Mouse (Mus musculus): Measurements from ENCODE around the gene Fam172a. TPM values are rescaled to one million over a fixed set of nuclear protein-coding genes. Genes with fewer than 3 reads are reported as not detected.
A peak's percentile ranks its signal among the peaks of the same experiment; 100 is the strongest.

Fam172a gene
- polyA plus RNA-seq, 1 experiment from 2014 or later = 29.4 TPM

- H3K36me3 ChIP-seq (ENCODE audit: control insufficient read depth, insufficient read depth, low read length) = no peaks in the 10 kb centered on the region
- 28% methylated on average over 14 of the region's 14 CpGs for WGBS
- no peaks in the 10 kb centered on the region for H3K9me3 ChIP-seq (ENCODE audit: control insufficient read depth, low read length)
- no peak overlapping the region for H3K4me2 ChIP-seq (ENCODE audit: low read depth, low read length)
- no peak overlapping the region for H3K4me3 ChIP-seq (ENCODE audit: low read length)
- H3K9ac ChIP-seq (ENCODE audit: low read length) = no peak overlapping the region
- peaks cover 72% of the 10 kb centered on the region for H3K27me3 ChIP-seq (ENCODE audit: control insufficient read depth, insufficient read depth, low read depth, low read length)
- no peak overlapping the region for H3K27ac ChIP-seq (ENCODE audit: low read length)
- no peak for ATAC-seq (ENCODE audit: low read depth)
- H3K4me1 ChIP-seq (replicated peaks; ENCODE audit: control insufficient read depth, insufficient read depth, low read length) = peaks cover 2% of the 10 kb centered on the region; the same call in 1 of the 2 replicates
These were observed 483.1 kb downstream of the Fam172a start for GRCm38 (mm10) chr13:78184786-78185466.

GRCm38 (mm10) chr13:78186340-78186946 lies 484.6 kb downstream of the Fam172a start:
- Histone ChIP-seq H3K27ac (ENCODE audit: low read length) (no peak overlapping the region), H3K36me3 (ENCODE audit: control insufficient read depth, insufficient read depth, low read length) (no peaks in the 10 kb centered on the region), H3K27me3 (ENCODE audit: control insufficient read depth, insufficient read depth, low read depth, low read length) (peaks cover 65% of the 10 kb centered on the region), H3K9me3 (ENCODE audit: control insufficient read depth, low read length) (no peaks in the 10 kb centered on the region), H3K9ac (ENCODE audit: low read length) (no peak overlapping the region), H3K4me3 (ENCODE audit: low read length) (no peak overlapping the region), H3K4me2 (ENCODE audit: low read depth, low read length) (no peak overlapping the region), H3K4me1 (replicated peaks; ENCODE audit: control insufficient read depth, insufficient read depth, low read length) (no peaks in the 10 kb centered on the region)
- ATAC-seq (ENCODE audit: low read depth) = no peak
- WGBS = 44% methylated on average over 12 of the region's 12 CpGs

- ATAC-seq (ENCODE audit: low read depth) = no peak
- Histone ChIP-seq H3K4me1 (replicated peaks; ENCODE audit: control insufficient read depth, insufficient read depth, low read length) (no peaks in the 10 kb centered on the region), H3K36me3 (ENCODE audit: control insufficient read depth, insufficient read depth, low read length) (no peaks in the 10 kb centered on the region), H3K9ac (ENCODE audit: low read length) (no peak overlapping the region), H3K9me3 (ENCODE audit: control insufficient read depth, low read length) (no peaks in the 10 kb centered on the region), H3K27ac (ENCODE audit: low read length) (no peak overlapping the region), H3K27me3 (ENCODE audit: control insufficient read depth, insufficient read depth, low read depth, low read length) (peaks cover 58% of the 10 kb centered on the region), H3K4me3 (ENCODE audit: low read length) (no peak overlapping the region), H3K4me2 (ENCODE audit: low read depth, low read length) (no peak overlapping the region)
- WGBS = 58% methylated on average over 5 of the region's 5 CpGs
These were observed 486.0 kb downstream of the Fam172a start for GRCm38 (mm10) chr13:78187833-78188232.

GRCm38 (mm10) chr13:78189586-78189985 lies 487.8 kb downstream of the Fam172a start:
- no peak for ATAC-seq (ENCODE audit: low read depth)
- WGBS = 58% methylated on average over 10 of the region's 10 CpGs
- no peak overlapping the region for H3K27ac ChIP-seq (ENCODE audit: low read length)

GRCm38 (mm10) chr13:78193211-78193610 lies 491.4 kb downstream of the Fam172a start:
- Histone ChIP-seq H3K4me3 (ENCODE audit: low read length) (no peak overlapping the region), H3K36me3 (ENCODE audit: control insufficient read depth, insufficient read depth, low read length) (no peaks in the 10 kb centered on the region), H3K27me3 (ENCODE audit: control insufficient read depth, insufficient read depth, low read depth, low read length) (peaks cover 47% of the 10 kb centered on the region), H3K4me1 (replicated peaks; ENCODE audit: control insufficient read depth, insufficient read depth, low read length) (peaks cover 12% of the 10 kb centered on the region), H3K4me2 (ENCODE audit: low read depth, low read length) (no peak overlapping the region), H3K9me3 (ENCODE audit: control insufficient read depth, low read length) (no peaks in the 10 kb centered on the region), H3K27ac (ENCODE audit: low read length) (no peak overlapping the region), H3K9ac (ENCODE audit: low read length) (no peak overlapping the region)
- ATAC-seq (ENCODE audit: low read depth) = no peak
- WGBS = 53% methylated on average over 4 of the region's 4 CpGs

More at GRCm38 (mm10) chr13:78189586-78189985, 487.8 kb downstream of the Fam172a start:
- Histone ChIP-seq H3K4me1 (replicated peaks; ENCODE audit: control insufficient read depth, insufficient read depth, low read length) (0 out of 2 replicates have a peak, but pooled peaks cover 1% of the 10 kb centered on the region), H3K4me2 (ENCODE audit: low read depth, low read length) (no peak overlapping the region), H3K9ac (ENCODE audit: low read length) (no peak overlapping the region), H3K36me3 (ENCODE audit: control insufficient read depth, insufficient read depth, low read length) (no peaks in the 10 kb centered on the region), H3K27me3 (ENCODE audit: control insufficient read depth, insufficient read depth, low read depth, low read length) (peaks cover 49% of the 10 kb centered on the region), H3K9me3 (ENCODE audit: control insufficient read depth, low read length) (no peaks in the 10 kb centered on the region), H3K4me3 (ENCODE audit: low read length) (no peak overlapping the region)

GRCm38 (mm10) chr13:78194135-78194849 lies 492.5 kb downstream of the Fam172a start:
- H3K4me2 ChIP-seq (ENCODE audit: low read depth, low read length) = peak overlapping the region; percentile 55
- H3K4me1 ChIP-seq (replicated peaks; ENCODE audit: control insufficient read depth, insufficient read depth, low read length) = peaks cover 14% of the 10 kb centered on the region
- peaks cover 47% of the 10 kb centered on the region for H3K27me3 ChIP-seq (ENCODE audit: control insufficient read depth, insufficient read depth, low read depth, low read length)
- no peaks in the 10 kb centered on the region for H3K9me3 ChIP-seq (ENCODE audit: control insufficient read depth, low read length)
- ATAC-seq (ENCODE audit: low read depth) = no peak
- no peaks in the 10 kb centered on the region for H3K36me3 ChIP-seq (ENCODE audit: control insufficient read depth, insufficient read depth, low read length)
- H3K9ac ChIP-seq (ENCODE audit: low read length) = peak overlapping the region; percentile 39; the same call in 1 of the 2 replicates
- peak overlapping the region; percentile 41 for H3K4me3 ChIP-seq (ENCODE audit: low read length)
- 34% methylated on average over 26 of the region's 26 CpGs for WGBS
- no peak overlapping the region for H3K27ac ChIP-seq (ENCODE audit: low read length)

GRCm38 (mm10) chr13:78194850-78195600 lies 493.2 kb downstream of the Fam172a start:
- H3K27me3 ChIP-seq (ENCODE audit: control insufficient read depth, insufficient read depth, low read depth, low read length) = peaks cover 42% of the 10 kb centered on the region
- peak overlapping the region; percentile 55 for H3K4me2 ChIP-seq (ENCODE audit: low read depth, low read length)
- H3K9ac ChIP-seq (ENCODE audit: low read length) = peak overlapping the region; percentile 39; the same call in 1 of the 2 replicates
- H3K27ac ChIP-seq (ENCODE audit: low read length) = no peak overlapping the region
- H3K4me3 ChIP-seq (ENCODE audit: low read length) = peak overlapping the region; percentile 41
- no peaks in the 10 kb centered on the region for H3K36me3 ChIP-seq (ENCODE audit: control insufficient read depth, insufficient read depth, low read length)
- 9% methylated on average over 64 of the region's 64 CpGs for WGBS
- peaks cover 14% of the 10 kb centered on the region for H3K4me1 ChIP-seq (replicated peaks; ENCODE audit: control insufficient read depth, insufficient read depth, low read length)
- H3K9me3 ChIP-seq (ENCODE audit: control insufficient read depth, low read length) = no peaks in the 10 kb centered on the region
- no peak for ATAC-seq (ENCODE audit: low read depth)

GRCm38 (mm10) chr13:78195601-78196115 lies 493.8 kb downstream of the Fam172a start:
- H3K9me3 ChIP-seq (ENCODE audit: control insufficient read depth, low read length) = no peaks in the 10 kb centered on the region
- peaks cover 14% of the 10 kb centered on the region for H3K4me1 ChIP-seq (replicated peaks; ENCODE audit: control insufficient read depth, insufficient read depth, low read length)
- H3K27ac ChIP-seq (ENCODE audit: low read length) = no peak overlapping the region
- peak overlapping the region; percentile 55 for H3K4me2 ChIP-seq (ENCODE audit: low read depth, low read length)
- peak overlapping the region; percentile 41 for H3K4me3 ChIP-seq (ENCODE audit: low read length)
- H3K9ac ChIP-seq (ENCODE audit: low read length) = no peak overlapping the region
- peaks cover 46% of the 10 kb centered on the region for H3K27me3 ChIP-seq (ENCODE audit: control insufficient read depth, insufficient read depth, low read depth, low read length)
- H3K36me3 ChIP-seq (ENCODE audit: control insufficient read depth, insufficient read depth, low read length) = no peaks in the 10 kb centered on the region
- ATAC-seq (ENCODE audit: low read depth) = no peak
- WGBS = 24% methylated on average over 13 of the region's 13 CpGs

Data from lung, embryonic 16.5 days (tissue).